Mouse (Mus musculus) lung, adult 2 months (tissue): Measurements from ENCODE around the gene Ldlrad3. TPM values are rescaled to one million over a fixed set of nuclear protein-coding genes. Genes with fewer than 3 reads are reported as not detected.

ENCODE experiments used
- DNase-seq: peaks from one replicate; pipeline ENCODE4 v3.0.0; 2022
- H3K4me1 ChIP-seq: fragments of 200-500 bp; 2 replicates; pipeline ENCODE4 v1.6.1; 2011; ENCODE audit warnings: low read length; ENCODE audit not compliant: control insufficient read depth, insufficient read depth
- H3K4me3 ChIP-seq: fragments of 200-500 bp; replicated peaks from 2 replicates; pipeline ENCODE3; 2011; ENCODE audit warnings: low read depth, mild to moderate bottlenecking, control low read depth, low read length; ENCODE audit errors: extremely low read depth
- CTCF ChIP-seq: fragments of 200-500 bp; IDR thresholded peaks from 2 replicates; pipeline ENCODE4 v1.5.1; 2011; ENCODE audit warnings: mild to moderate bottlenecking, low read length, control low read depth; ENCODE audit not compliant: insufficient read depth
- POLR2A ChIP-seq: fragments of 200-500 bp; IDR thresholded peaks from 2 replicates; pipeline ENCODE4 v1.6.1; 2011; ENCODE audit warnings: low read depth, mild to moderate bottlenecking, control low read depth, low read length, borderline replicate concordance; ENCODE audit errors: extremely low read depth
- WGBS: fragments of 180-500 bp; shearing (Covaris S2); methylation state at CpG from one replicate; pipeline ENCODE4 v1.1.7; 2018; 5-methylcytosine and 5-hydroxymethylcytosine counted together
- polyA plus RNA-seq: library from polyadenylated mRNA; depleted of rRNA; stranded (reverse); fragments of >200 nt; gene quantifications from 2 replicates; pipeline ENCODE4 v1.2.3, GENCODE M21; 2012

The Ldlrad3 gene
- polyA plus RNA-seq, 1 experiment, result 14.6 TPM

GRCm38 (mm10) chr2:102146386-102146785 lies 39.8 kb downstream of the Ldlrad3 start:
- Histone ChIP-seq H3K4me1 (no peaks in the 10 kb centered on the region), H3K4me3 (peak overlapping the region; percentile 28)
- WGBS, result 60% methylated on average over 8 of the region's 8 CpGs
- TF ChIP-seq POLR2A, result no peak
- no peak for TF ChIP-seq CTCF
- DNase-seq, result no peak

DNA sequence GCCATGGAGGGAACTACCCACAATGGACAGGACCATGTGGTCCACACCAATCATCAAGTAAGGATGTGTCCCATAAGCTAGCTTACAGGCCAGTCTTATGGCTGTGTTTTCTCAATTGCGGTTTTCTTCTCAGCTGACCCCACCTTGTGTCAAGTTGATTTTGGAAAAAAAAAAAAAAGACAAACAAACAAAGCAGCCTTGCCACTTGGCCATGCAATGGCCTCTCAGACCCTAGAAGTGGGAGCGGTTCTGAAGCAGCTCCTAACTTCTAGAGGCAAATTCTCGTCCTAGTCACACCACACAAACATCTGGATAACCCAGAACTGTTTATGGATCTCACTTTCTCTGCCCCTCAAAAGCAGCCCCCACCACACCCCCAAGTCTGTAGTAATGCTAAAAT lies 41.1 kb downstream of the Ldlrad3 start:
- 76% methylated on average over 3 of the region's 3 CpGs for WGBS
- DNase-seq, result no peak
- no peak overlapping the region for H3K4me3 ChIP-seq
- no peaks in the 10 kb centered on the region for H3K4me1 ChIP-seq
- TF ChIP-seq CTCF (no peak), POLR2A (no peak)

DNA sequence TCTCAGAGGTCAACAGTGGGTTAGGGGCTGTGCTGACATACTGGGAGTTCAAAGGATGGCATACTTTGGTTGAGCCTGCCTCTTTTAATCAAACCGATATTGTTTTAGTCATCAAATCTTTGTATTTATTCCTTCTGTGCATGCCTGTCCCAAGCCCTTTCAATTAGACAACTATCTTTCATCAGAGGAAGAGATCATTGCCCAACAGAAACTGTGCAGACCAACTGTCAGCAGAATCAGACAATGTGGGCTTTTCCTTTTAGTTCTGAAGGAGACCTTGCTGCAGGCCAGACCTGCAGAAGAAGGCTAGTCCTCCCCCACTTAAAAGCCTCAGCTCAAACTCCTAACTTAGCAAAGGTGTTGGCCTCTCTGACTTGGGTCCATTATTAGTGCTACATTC lies 41.9 kb downstream of the Ldlrad3 start:
- TF ChIP-seq CTCF, result no peak
- no peak for TF ChIP-seq POLR2A
- no peaks in the 10 kb centered on the region for H3K4me1 ChIP-seq
- 90% methylated on average over 1 of the region's 1 CpGs for WGBS
- H3K4me3 ChIP-seq, result no peak overlapping the region
- DNase-seq, result no peak

DNA sequence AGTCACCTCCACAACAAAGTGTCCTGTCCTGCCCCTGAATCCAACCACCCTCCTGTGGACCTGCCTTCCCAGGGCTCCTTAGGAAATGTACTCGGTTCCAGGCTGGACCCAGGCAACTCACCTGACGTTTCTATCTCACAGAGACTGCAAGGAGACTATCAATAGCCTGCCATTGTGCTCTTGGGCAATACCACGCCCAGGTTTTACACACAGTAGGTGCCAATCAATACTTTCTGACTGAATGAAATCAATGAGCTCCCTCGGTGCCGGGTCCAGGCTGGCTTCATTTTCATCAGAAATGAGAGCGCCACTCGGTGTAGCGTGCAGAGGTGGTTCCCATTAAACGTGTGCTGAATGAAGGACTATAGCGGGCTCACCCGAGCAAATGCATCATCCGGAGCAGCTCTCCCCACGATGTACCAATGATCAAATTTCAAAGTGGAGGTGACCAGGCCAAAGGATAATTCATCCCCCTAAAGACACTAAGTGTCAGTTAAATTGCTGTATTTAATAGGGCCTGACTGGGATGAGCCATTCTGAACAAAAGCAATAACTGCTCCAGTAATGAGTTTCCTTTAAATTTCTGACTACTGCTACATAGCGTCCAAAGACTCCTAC lies 43.4 kb downstream of the Ldlrad3 start:
- DNase-seq, result no peak
- Histone ChIP-seq H3K4me3 (no peak overlapping the region), H3K4me1 (peaks cover 3% of the 10 kb centered on the region; the same call in 1 of the 2 replicates)
- TF ChIP-seq CTCF, result no peak
- no peak for TF ChIP-seq POLR2A
- WGBS, result 84% methylated on average over 14 of the region's 14 CpGs

GRCm38 (mm10) chr2:102142197-102142623 lies 44.0 kb downstream of the Ldlrad3 start:
- peak; percentile 66 for DNase-seq
- Histone ChIP-seq H3K4me1 (peaks cover 3% of the 10 kb centered on the region; the same call in 1 of the 2 replicates), H3K4me3 (no peak overlapping the region)
- 40% methylated on average over 4 of the region's 4 CpGs for WGBS
- TF ChIP-seq CTCF (no peak), POLR2A (no peak)

GRCm38 (mm10) chr2:102141199-102141598 lies 45.0 kb downstream of the Ldlrad3 start:
- H3K4me3 ChIP-seq, result no peak overlapping the region
- WGBS, result 68% methylated on average over 2 of the region's 2 CpGs

DNA sequence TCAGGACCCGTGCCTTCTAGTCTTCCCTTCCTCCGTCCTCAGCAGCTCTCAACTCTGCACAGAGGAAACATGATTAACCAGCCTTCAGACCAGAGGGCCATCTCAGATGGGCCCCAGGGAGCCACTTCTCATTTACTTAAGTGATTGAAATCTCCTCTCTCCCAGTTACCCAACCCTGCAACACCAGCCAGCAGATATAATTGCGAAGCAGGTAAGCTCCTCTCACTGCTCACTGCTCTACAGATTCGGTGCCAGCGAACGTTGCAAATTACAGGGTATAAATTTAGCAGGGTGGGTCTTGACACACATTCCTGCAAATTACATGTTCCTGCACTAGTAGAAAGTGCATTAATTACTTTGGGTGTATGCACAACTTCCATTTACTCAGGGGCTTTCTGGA lies 48.3 kb downstream of the Ldlrad3 start:
- DNase-seq, result no peak
- TF ChIP-seq CTCF (no peak), POLR2A (no peak)
- peaks cover 7% of the 10 kb centered on the region for H3K4me1 ChIP-seq
- WGBS, result 70% methylated on average over 6 of the region's 6 CpGs
- no peak overlapping the region for H3K4me3 ChIP-seq

More at GRCm38 (mm10) chr2:102141199-102141598, 45.0 kb downstream of the Ldlrad3 start:
- DNase-seq, result no peak
- peaks cover 3% of the 10 kb centered on the region; the same call in 1 of the 2 replicates for H3K4me1 ChIP-seq
- TF ChIP-seq POLR2A (no peak), CTCF (no peak)

GRCm38 (mm10) chr2:102136184-102136583 lies 50.0 kb downstream of the Ldlrad3 start:
- DNase-seq, result no peak
- TF ChIP-seq CTCF (no peak), POLR2A (no peak)
- H3K4me1 ChIP-seq, result peaks cover 7% of the 10 kb centered on the region
- no peak overlapping the region for H3K4me3 ChIP-seq
- 69% methylated on average over 3 of the region's 3 CpGs for WGBS

- peaks cover 11% of the 10 kb centered on the region for H3K4me1 ChIP-seq
- no peak overlapping the region for H3K4me3 ChIP-seq
- no peak for TF ChIP-seq POLR2A
- no peak for TF ChIP-seq CTCF
- 63% methylated on average over 9 of the region's 9 CpGs for WGBS
- no peak for DNase-seq
Measured at GRCm38 (mm10) chr2:102134510-102135262, 51.5 kb downstream of the Ldlrad3 start.
